Mouse (Mus musculus) brain, embryonic 14.5 days (tissue): Measurements from ENCODE around the gene Il20rb. TPM values are rescaled to one million over a fixed set of nuclear protein-coding genes. Genes with fewer than 3 reads are reported as not detected.

Source experiments
- DNase-seq: peaks from one replicate; pipeline ENCODE4 v3.0.0-alpha.2; 2011; ENCODE audit warnings: low read depth
- CTCF ChIP-seq: fragments of 200-500 bp; IDR thresholded peaks from 2 replicates; pipeline ENCODE4 v1.5.1; 2012; ENCODE audit warnings: inconsistent platforms, mild to moderate bottlenecking, moderate library complexity, borderline replicate concordance; ENCODE audit not compliant: insufficient read depth, insufficient read length; ENCODE audit errors: extremely low read depth
- POLR2A ChIP-seq: fragments of 200-500 bp; IDR thresholded peaks from 2 replicates; pipeline ENCODE4 v1.6.1; 2012; ENCODE audit warnings: mild to moderate bottlenecking, inconsistent platforms, borderline replicate concordance; ENCODE audit not compliant: poor library complexity, insufficient read depth, insufficient read length, severe bottlenecking; ENCODE audit errors: extremely low read depth
- polyA plus RNA-seq: library from polyadenylated mRNA; depleted of rRNA; stranded (reverse); fragments of >200 nt; gene quantifications from 2 replicates; pipeline ENCODE4 v1.2.3, GENCODE M21; 2012; rRNA removed

Gene Il20rb
- 2.2 and 2.4 TPM in 2 replicates for polyA plus RNA-seq

DNA sequence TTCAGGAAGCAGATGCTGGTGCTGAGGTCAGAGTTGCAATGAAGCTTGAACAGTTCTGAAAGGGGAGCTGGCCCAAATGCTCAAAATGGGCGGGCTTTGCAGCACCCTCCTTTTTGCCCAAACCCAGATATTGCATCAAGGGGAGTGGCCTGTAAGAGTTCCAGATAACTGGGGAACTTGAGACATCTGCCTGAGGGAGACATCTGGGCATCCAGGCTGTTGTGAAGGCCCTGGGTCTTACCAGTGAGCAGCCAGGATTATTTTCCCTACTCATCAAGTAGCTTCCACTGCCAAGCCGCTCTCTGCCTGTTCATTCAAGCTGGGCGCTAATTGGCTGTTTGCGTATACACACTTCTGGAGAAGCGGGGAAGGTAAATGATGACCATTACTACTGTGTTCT lies at the start of gene Il20rb:
Gene Il20rb (minus strand): TSS at position 358 of the 400 bp plus-strand sequence.
- DNase-seq: peak; percentile 76
- TF ChIP-seq POLR2A: no peak
- no peak for TF ChIP-seq CTCF

DNA sequence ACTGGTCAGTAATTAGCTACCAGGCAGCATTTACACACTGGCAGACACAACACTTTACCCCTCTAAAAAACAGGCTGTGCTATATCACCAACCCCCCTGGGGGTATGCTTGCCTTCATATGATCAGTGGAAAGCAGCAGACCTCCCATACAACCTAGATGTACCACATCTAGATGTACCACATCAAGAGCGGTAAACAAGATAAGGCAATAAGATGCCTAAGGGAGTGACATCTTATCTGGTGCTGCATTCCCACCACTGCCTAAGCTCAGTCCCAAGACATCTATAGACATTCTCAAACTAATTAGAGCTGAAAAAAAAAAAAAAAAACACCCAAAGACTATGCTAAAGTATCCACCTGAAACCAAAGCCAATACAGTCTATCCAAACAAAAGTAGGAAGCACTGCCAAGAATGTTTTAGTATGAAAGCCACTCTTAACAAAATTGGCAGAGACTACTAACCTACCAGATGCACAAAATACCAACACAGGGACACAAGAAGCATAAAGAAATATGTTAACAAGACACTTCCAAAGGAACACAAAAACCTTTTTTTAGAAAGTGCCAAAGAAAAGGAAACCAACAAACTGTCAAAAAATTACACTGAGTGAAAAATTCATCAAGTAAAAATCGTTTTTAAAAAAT lies 49.2 kb upstream of the Il20rb start:
- peak; percentile 31 for DNase-seq
- TF ChIP-seq POLR2A (no peak), CTCF (no peak)

DNA sequence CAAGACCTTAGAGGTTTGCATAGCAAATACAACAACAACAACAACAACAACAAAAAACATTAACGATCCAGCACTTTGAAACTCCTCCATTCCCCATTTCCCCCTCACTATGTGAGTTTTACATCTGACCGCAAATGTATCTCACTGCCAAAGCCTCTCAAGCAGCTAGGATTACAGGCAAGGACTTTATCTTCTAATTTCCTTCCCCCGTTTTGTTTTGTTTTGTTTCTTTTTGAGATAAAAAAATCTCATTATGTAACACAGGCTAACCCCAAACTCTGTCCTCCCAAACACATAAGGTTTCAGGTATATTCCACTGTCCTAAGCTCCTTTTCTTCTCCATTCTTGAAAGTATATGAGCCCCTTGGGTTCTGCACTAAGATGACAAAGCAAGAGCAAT lies 48.1 kb upstream of the Il20rb start:
- TF ChIP-seq POLR2A: no peak
- TF ChIP-seq CTCF: no peak
- no peak for DNase-seq

DNA sequence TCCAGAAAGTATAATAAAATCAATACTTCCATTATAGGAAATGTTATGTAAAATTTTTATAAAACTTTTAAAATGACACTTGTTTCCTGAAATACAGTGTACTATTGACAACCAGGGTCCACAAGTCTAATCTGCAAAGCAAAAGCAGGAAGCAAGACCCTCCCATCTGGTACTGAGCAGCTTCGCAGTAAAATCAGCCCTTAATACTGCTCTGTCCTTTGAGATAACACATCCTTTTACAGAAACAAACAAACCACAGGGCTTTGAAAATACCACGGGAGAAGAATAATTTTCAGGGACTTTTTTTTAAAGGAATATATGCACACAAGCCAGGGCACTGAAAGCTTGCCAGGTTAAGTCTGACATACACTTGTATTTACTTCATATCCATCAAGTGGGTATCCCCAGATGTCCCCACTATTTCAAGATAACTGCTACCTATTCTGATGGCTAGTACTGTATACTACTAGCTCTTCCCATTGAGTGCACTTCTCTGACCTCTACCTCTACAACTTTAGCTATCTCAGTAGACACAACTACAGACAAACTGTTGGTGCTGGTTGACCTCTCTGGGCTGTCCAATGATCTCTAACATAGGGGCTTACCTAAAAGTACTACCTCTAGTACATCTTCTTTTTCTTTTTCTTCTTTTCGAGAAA lies 46.4 kb upstream of the Il20rb start:
- no peak for TF ChIP-seq CTCF
- TF ChIP-seq POLR2A: no peak

DNA sequence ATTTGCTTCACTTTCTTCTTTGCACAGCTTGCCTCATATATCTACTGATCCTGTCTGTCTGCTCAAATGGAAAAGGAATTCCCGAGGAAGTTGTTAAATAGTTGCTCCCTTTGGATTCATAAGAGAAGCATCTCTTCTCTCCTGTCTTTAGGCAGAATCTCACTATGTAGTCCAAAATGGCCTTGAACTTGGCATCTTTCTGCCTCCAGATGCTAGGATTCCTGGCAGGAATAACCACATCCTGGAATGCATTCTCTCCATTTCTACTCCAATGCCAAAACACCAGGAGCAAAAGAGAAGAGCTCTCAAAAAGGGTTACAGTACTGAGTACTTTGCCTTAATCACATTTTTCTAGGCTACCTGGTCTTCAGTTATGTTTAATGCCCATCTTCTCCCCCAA lies 44.7 kb upstream of the Il20rb start:
- no peak for DNase-seq
- no peak for TF ChIP-seq POLR2A
- TF ChIP-seq CTCF: no peak

More for the DNA sequence above, 46.4 kb upstream of the Il20rb start:
- no peak for DNase-seq

DNA sequence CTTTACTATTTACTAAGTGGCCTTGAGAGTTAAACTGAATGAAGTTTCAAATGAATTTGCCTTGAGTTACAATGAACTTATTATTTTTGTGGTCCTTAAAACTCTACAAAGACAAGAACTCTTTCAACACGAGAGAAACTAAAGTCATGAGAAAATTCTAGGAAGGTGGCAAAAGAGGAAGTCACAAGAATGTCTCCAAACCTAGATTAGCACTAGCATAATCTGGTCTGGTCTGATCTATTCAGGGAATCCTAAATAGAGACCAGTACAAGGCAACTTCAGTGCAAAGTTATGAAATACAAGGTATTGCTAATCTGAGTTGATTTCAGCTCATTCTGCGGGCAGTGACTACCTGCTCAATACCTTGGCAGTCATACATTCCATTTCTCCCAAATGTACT lies 38.6 kb upstream of the Il20rb start:
- no peak for DNase-seq
- TF ChIP-seq POLR2A (no peak), CTCF (no peak)

GRCm38 (mm10) chr9:100522029-100522428 lies 35.4 kb upstream of the Il20rb start:
- no peak for TF ChIP-seq POLR2A
- no peak for TF ChIP-seq CTCF
- no peak for DNase-seq

GRCm38 (mm10) chr9:100520586-100520985 lies 34.0 kb upstream of the Il20rb start:
- DNase-seq: peak; percentile 81
- peak; percentile 66; the same call in 1 of the 2 replicates for TF ChIP-seq CTCF
- TF ChIP-seq POLR2A: no peak

- no peak for DNase-seq
- no peak for TF ChIP-seq POLR2A
- peak; percentile 6; the same call in 1 of the 2 replicates for TF ChIP-seq CTCF
Measured at GRCm38 (mm10) chr9:100520012-100520411, 33.4 kb upstream of the Il20rb start.

- no peak for DNase-seq
- no peak for TF ChIP-seq CTCF
- TF ChIP-seq POLR2A: no peak
Measured at GRCm38 (mm10) chr9:100507581-100507980, 21.0 kb upstream of the Il20rb start.

- DNase-seq: no peak
- TF ChIP-seq CTCF (no peak), POLR2A (no peak)
Measured at GRCm38 (mm10) chr9:100506652-100507051, 20.1 kb upstream of the Il20rb start.

DNA sequence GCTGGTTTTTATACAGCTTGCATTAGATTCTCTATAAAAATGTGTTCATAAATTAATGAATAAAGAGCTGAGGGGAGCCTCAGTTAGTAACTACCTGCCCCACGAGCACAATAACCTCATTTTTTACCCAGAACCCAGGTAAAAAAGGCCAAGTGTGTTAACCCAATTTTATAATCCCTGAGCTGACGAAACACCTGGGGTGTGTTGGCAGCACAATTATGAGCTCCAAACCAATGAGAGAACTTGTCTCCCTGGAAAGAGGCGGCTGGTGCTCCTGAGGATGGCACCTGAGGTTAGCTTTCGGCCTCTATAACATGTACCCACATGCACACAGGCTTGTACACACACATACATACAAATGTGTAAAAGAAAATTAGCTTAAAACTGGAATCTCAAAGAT lies 18.9 kb upstream of the Il20rb start:
- DNase-seq: no peak
- TF ChIP-seq POLR2A: no peak
- TF ChIP-seq CTCF: no peak

- TF ChIP-seq CTCF: peak; percentile 2; the same call in 1 of the 2 replicates
- TF ChIP-seq POLR2A: no peak
Measured at GRCm38 (mm10) chr9:100493611-100494261, 7.1 kb upstream of the Il20rb start.

More at GRCm38 (mm10) chr9:100493611-100494261, 7.1 kb upstream of the Il20rb start:
- DNase-seq: no peak
